Mouse (Mus musculus) heart, postnatal 0 days (tissue): Measurements from ENCODE around the gene Leng8. TPM values are rescaled to one million over a fixed set of nuclear protein-coding genes. Genes with fewer than 3 reads are reported as not detected.

ENCODE experiments used
- ATAC-seq: fragments of 200-750 bp; cut with Nextera tagmentation; 2 replicates; pipeline ENCODE4 v1.8.0; 2017; ENCODE audit warnings: low read depth, moderate number of reproducible peaks, moderate library complexity; ENCODE audit not compliant: insufficient read depth
- DNase-seq: peaks from one replicate; pipeline ENCODE4 v3.0.0-alpha.2; 2016; ENCODE audit warnings: low spot score
- H3K27ac ChIP-seq: fragments of 300-500 bp; sonication (generic); 2 replicates; pipeline ENCODE4 v1.5.1; 2014; ENCODE audit warnings: low read depth, mild to moderate bottlenecking
- H3K27me3 ChIP-seq: fragments of 300-500 bp; sonication (generic); 2 replicates; pipeline ENCODE4 v1.6.1; 2014; ENCODE audit warnings: low read length, mixed read lengths; ENCODE audit not compliant: control insufficient read depth, insufficient read depth
- H3K36me3 ChIP-seq: fragments of 300-500 bp; sonication (generic); replicated peaks from 2 replicates; pipeline ENCODE4 v1.6.1; 2014; ENCODE audit warnings: low read length, mixed read lengths; ENCODE audit not compliant: control insufficient read depth, insufficient read depth
- H3K4me1 ChIP-seq: fragments of 300-500 bp; sonication (generic); 2 replicates; pipeline ENCODE4 v1.6.1; 2014; ENCODE audit warnings: antibody characterized with exemption; ENCODE audit not compliant: control insufficient read depth, insufficient read depth
- H3K4me2 ChIP-seq: fragments of 300-500 bp; sonication (generic); 2 replicates; pipeline ENCODE4 v1.6.1; 2014; ENCODE audit warnings: low read depth, mild to moderate bottlenecking, low read length, moderate library complexity
- H3K4me3 ChIP-seq: fragments of 300-500 bp; sonication (generic); 2 replicates; pipeline ENCODE4 v1.5.1; 2014; ENCODE audit warnings: low read depth, low read length
- H3K9ac ChIP-seq: fragments of 300-500 bp; sonication (generic); replicated peaks from 2 replicates; pipeline ENCODE4 v1.6.1; 2014; ENCODE audit warnings: low read depth, low read length, mixed read lengths
- H3K9me3 ChIP-seq: fragments of 300-500 bp; sonication (generic); replicated peaks from 2 replicates; pipeline ENCODE4 v1.6.1; 2016; ENCODE audit warnings: low read length; ENCODE audit not compliant: control insufficient read depth
- CTCF ChIP-seq: IDR thresholded peaks from 2 replicates; pipeline ENCODE4 v1.5.1; 2016; ENCODE audit warnings: antibody characterized with exemption, control low read depth, low read depth
- EP300 ChIP-seq: IDR thresholded peaks from 2 replicates; pipeline ENCODE4 v1.6.1; 2016; ENCODE audit warnings: antibody characterized with exemption, low read depth
- WGBS: fragments of 180-500 bp; shearing (Covaris S2); extraction: QIAGEN DNeasy Blood & Tissue Kit; methylation state at CpG from one replicate; pipeline ENCODE4 v1.1.7; 2014; 5-methylcytosine and 5-hydroxymethylcytosine counted together
- polyA plus RNA-seq: library from polyadenylated mRNA; unstranded; fragments of >200 nt; fragmentation: Nextera tagmentation; extraction: Ambion mirVana; gene quantifications from 2 replicates; pipeline ENCODE4 v1.2.1, GENCODE M21; 2015
- total RNA-seq: library from RNA; depleted of rRNA; stranded (reverse); fragments of >200 nt; gene quantifications from 2 replicates; pipeline ENCODE4 v1.2.3, GENCODE M21; 2014; ENCODE audit warnings: low replicate concordance

Leng8 gene
- total and polyA plus RNA-seq, 2 experiments from 2014 or later = 16.0 to 112 TPM

DNA sequence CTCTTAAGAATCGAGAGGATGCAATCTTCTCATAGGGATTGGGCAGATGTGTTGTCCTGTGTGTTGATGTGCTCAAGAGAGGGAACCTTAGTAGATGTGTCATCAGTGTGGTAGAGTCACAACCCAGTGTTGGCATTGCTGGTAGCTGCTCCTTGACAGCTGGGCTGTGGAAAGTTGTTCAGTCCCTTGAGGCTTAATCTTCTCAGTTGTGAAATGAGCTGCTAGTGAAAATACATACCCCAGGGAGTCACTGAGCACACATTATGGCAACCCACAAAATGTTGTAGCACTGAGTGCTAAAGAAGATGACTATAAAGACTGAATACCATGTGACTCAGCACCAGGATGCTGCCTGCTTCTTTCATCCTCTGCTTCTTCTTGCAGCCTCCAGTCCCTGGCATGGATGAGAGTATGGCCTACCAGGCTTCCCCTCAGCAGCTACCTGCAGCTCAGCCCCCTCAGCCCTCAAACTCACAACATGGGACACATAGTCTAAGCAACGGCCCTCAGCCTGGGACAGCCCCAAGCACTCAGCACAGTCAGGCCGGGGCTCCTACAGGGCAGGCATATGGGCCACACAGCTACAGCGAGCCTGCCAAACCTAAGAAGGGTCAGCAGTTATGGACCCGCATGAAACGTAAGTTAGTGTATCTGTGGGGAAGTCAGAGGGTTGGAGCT is 4.9 kb downstream of the Leng8 start:
- Histone ChIP-seq H3K27ac (no peak overlapping the region), H3K4me3 (no peak overlapping the region), H3K4me2 (no peak overlapping the region), H3K27me3 (no peaks in the 10 kb centered on the region), H3K9me3 (no peaks in the 10 kb centered on the region), H3K4me1 (peaks cover 7% of the 10 kb centered on the region; the same call in 1 of the 2 replicates), H3K9ac (no peak overlapping the region), H3K36me3 (peaks cover 87% of the 10 kb centered on the region)
- WGBS = 85% methylated on average over 6 of the region's 6 CpGs
- ATAC-seq = no peak
- DNase-seq = no peak
- TF ChIP-seq CTCF = no peak
- TF ChIP-seq EP300 = no peak

DNA sequence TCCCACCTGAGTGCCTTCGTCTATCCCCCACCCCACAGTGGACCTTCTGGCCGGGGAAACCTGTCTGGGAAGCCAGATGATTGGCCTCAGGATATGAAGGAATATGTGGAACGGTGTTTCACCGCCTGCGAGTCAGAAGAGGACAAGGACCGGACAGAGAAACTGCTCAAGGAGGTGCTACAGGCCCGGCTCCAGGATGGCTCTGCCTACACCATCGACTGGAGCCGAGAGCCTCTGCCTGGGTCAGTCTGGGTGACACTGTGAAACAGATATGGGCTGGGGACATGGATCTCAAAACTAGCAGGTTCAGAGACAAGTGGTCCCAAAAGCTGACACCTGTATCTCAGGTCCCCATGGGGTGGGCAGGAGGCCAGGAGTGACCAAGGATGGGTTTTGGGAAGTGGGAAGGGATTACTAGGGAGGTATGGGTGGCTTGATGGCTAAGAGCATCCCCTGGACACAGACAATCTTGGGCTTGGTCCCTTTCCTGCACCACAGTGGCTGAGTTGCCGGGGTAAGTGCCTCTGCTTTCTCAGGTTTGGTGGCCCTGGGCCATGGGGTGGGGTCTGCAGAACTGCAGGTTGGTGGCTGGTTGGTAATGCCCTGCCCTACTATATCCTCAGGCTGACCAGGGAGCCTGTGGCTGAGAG is 6.1 kb downstream of the Leng8 start:
- Histone ChIP-seq H3K27ac (no peak overlapping the region), H3K4me2 (no peak overlapping the region), H3K9ac (no peak overlapping the region), H3K36me3 (peaks cover 95% of the 10 kb centered on the region), H3K9me3 (no peaks in the 10 kb centered on the region), H3K4me3 (no peak overlapping the region), H3K27me3 (no peaks in the 10 kb centered on the region), H3K4me1 (peaks cover 3% of the 10 kb centered on the region; the same call in 1 of the 2 replicates)
- WGBS = 93% methylated on average over 10 of the region's 10 CpGs
- TF ChIP-seq CTCF (no peak), EP300 (no peak)
- DNase-seq (no peak), ATAC-seq (no peak)

DNA sequence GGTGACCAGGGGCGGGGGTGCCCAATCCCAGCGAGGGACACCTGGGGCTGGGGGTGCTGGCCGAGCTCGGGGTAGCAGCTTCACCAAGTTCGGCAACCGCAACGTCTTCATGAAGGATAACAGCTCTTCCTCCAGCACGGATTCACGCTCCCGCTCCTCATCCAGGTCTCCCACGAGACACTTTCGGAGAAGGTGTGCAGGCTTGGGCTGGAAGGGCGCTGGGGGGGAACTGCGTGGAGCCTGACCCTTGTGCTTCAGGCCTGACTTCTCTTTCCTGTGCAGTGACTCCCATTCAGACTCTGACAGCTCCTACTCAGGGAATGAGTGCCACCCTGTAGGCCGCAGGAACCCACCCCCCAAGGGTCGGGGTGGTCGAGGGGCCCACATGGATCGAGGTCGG is 6.7 kb downstream of the Leng8 start:
- TF ChIP-seq EP300 (no peak), CTCF (no peak)
- no peak for ATAC-seq
- no peak overlapping the region for H3K4me2 ChIP-seq
- peaks cover 91% of the 10 kb centered on the region for H3K36me3 ChIP-seq
- H3K27me3 ChIP-seq = no peaks in the 10 kb centered on the region
- H3K4me1 ChIP-seq = peaks cover 3% of the 10 kb centered on the region; the same call in 1 of the 2 replicates
- DNase-seq = no peak
- H3K27ac ChIP-seq = no peak overlapping the region
- no peaks in the 10 kb centered on the region for H3K9me3 ChIP-seq
- H3K4me3 ChIP-seq = no peak overlapping the region
- WGBS = 94% methylated on average over 19 of the region's 19 CpGs
- H3K9ac ChIP-seq = no peak overlapping the region

DNA sequence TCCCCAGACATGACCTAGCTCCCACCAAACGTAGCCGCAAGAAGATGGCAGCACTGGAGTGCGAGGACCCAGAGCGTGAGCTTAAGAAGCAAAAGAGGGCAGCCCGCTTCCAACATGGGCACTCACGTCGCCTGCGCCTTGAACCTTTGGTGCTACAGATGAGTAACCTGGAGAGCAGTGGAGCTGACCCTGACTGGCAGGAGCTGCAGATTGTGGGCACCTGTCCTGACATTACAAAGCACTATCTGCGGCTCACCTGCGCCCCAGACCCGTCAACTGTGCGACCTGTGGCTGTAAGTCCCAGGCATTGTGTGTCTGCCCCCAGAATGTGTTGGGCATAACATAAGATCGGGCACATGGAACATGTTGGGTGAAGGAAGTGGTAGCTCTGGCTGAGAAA is 7.2 kb downstream of the Leng8 start:
- no peak for DNase-seq
- 93% methylated on average over 13 of the region's 13 CpGs for whole genome bisulfite sequencing
- H3K36me3 ChIP-seq = peaks cover 85% of the 10 kb centered on the region

DNA sequence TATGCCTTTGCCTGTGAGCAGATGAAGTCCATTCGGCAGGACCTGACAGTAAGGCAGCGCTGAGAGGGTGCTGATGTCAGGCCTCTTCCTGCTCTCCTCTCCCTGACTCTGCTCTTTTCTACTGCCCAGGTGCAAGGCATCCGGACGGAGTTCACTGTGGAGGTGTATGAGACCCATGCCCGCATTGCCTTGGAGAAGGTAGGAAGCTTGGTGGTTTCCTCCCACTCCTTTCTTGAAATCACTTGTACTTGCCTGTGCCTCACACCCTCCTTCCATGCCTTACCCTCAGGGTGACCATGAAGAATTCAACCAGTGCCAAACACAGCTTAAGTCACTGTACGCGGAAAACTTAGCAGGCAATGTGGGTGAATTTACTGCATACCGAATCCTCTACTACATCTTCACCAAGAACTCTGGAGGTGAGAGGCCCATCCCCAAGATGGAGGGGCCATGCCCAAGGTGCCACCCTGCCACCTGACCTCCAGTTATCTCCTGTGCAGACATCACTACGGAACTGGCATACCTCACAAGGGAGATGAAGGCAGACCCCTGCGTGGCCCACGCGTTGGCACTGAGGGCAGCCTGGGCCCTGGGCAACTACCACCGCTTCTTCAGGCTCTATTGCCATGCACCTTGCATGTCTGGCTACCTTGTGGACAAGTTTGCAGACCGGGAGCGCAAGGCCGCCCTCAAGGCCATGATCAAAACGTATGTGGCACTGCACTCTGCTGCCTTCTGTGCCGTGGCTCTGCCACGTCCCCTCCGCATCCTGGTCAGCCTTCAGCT is 8.1 kb downstream of the Leng8 start:
- ATAC-seq (no peak), DNase-seq (no peak)
- H3K36me3 ChIP-seq = peaks cover 76% of the 10 kb centered on the region
- no peaks in the 10 kb centered on the region for H3K27me3 ChIP-seq
- no peaks in the 10 kb centered on the region for H3K9me3 ChIP-seq
- no peak overlapping the region for H3K9ac ChIP-seq
- WGBS = 95% methylated on average over 20 of the region's 20 CpGs
- H3K4me2 ChIP-seq = no peak overlapping the region
- TF ChIP-seq CTCF = no peak
- peaks cover 7% of the 10 kb centered on the region; the same call in 1 of the 2 replicates for H3K4me1 ChIP-seq
- no peak overlapping the region for H3K4me3 ChIP-seq
- H3K27ac ChIP-seq = no peak overlapping the region

More for the DNA sequence above, 7.2 kb downstream of the Leng8 start:
- H3K4me1 ChIP-seq = peaks cover 7% of the 10 kb centered on the region; the same call in 1 of the 2 replicates
- H3K27me3 ChIP-seq = no peaks in the 10 kb centered on the region
- H3K9ac ChIP-seq = no peak overlapping the region
- no peak overlapping the region for H3K27ac ChIP-seq
- TF ChIP-seq EP300 = no peak
- no peak for TF ChIP-seq CTCF
- no peak for ATAC-seq
- no peak overlapping the region for H3K4me2 ChIP-seq
- H3K4me3 ChIP-seq = no peak overlapping the region
- H3K9me3 ChIP-seq = no peaks in the 10 kb centered on the region
